Mouse (Mus musculus): ENCODE measurements around the gene Scaf1. TPM values are rescaled to one million over a fixed set of nuclear protein-coding genes. Genes with fewer than 3 reads are reported as not detected.

Scaf1 gene
- polyA plus RNA-seq, 1 experiment from 2014 or later = 42.5 TPM

DNA sequence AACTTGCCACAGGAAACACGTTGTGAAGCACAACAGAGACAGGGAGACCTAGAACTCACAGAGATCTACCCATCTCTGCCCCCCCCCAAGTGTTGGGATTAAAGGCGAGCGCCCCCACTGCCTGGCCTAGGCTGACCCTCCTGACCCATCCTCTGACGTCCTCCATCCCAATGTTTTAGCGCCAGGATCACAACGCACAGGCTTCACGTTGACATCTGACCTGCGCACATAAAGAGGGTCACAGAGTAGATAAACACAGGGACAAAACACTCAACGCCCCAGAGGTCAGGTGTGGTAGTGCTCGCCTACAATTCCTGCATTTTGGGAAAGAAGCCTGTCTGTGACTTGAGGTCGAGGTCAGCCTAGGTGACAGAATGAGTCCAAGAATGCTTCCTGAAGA, 20.5 kb upstream of the Scaf1 start:
- Histone ChIP-seq H3K36me3 (ENCODE audit: control insufficient read depth, insufficient read depth, low read length) (peaks cover 79% of the 10 kb centered on the region), H3K9me3 (replicated peaks; ENCODE audit: control insufficient read depth, low read length) (no peaks in the 10 kb centered on the region), H3K4me3 (ENCODE audit: low read depth, low read length) (no peak overlapping the region), H3K4me1 (ENCODE audit: control insufficient read depth, insufficient read depth, low read length) (no peaks in the 10 kb centered on the region), H3K4me2 (no peak overlapping the region), H3K9ac (ENCODE audit: low read depth, low read length) (no peak overlapping the region), H3K27ac (ENCODE audit: low read depth, low read length) (no peak overlapping the region), H3K27me3 (ENCODE audit: control insufficient read depth, insufficient read depth, low read length) (no peaks in the 10 kb centered on the region)
- ATAC-seq (replicated peaks; ENCODE audit: insufficient number of reproducible peaks, low FRiP score, low TSS enrichment) = no peak
- WGBS (ENCODE audit: insufficient replicate concordance) = 85% methylated on average over 11 of the region's 11 CpGs

DNA sequence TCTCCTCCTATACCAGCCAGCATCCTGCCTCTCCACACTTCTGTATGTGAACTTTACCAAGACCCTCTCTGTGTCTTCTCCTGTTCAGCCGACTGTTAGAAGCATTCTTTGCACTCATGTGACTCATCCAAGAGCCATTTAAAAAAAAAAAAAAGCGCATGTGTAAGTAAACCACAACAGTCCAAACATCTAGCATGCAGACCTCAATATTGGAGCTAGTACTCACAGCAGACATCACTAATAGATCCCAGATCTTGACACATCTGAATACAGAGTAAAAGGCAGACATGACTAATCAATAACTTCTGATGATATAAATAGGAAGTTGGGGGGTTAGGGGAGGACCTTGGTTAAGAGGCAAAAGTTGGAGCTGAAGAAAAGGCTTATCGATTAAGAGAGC, 19.5 kb upstream of the Scaf1 start:
- Histone ChIP-seq H3K9me3 (replicated peaks; ENCODE audit: control insufficient read depth, low read length) (no peaks in the 10 kb centered on the region), H3K4me2 (no peak overlapping the region), H3K36me3 (ENCODE audit: control insufficient read depth, insufficient read depth, low read length) (peaks cover 82% of the 10 kb centered on the region), H3K27ac (ENCODE audit: low read depth, low read length) (no peak overlapping the region), H3K27me3 (ENCODE audit: control insufficient read depth, insufficient read depth, low read length) (no peaks in the 10 kb centered on the region), H3K4me1 (ENCODE audit: control insufficient read depth, insufficient read depth, low read length) (no peaks in the 10 kb centered on the region), H3K9ac (ENCODE audit: low read depth, low read length) (no peak overlapping the region), H3K4me3 (ENCODE audit: low read depth, low read length) (no peak overlapping the region)
- WGBS (ENCODE audit: insufficient replicate concordance) = 82% methylated on average over 3 of the region's 3 CpGs
- ATAC-seq (replicated peaks; ENCODE audit: insufficient number of reproducible peaks, low FRiP score, low TSS enrichment) = no peak

DNA sequence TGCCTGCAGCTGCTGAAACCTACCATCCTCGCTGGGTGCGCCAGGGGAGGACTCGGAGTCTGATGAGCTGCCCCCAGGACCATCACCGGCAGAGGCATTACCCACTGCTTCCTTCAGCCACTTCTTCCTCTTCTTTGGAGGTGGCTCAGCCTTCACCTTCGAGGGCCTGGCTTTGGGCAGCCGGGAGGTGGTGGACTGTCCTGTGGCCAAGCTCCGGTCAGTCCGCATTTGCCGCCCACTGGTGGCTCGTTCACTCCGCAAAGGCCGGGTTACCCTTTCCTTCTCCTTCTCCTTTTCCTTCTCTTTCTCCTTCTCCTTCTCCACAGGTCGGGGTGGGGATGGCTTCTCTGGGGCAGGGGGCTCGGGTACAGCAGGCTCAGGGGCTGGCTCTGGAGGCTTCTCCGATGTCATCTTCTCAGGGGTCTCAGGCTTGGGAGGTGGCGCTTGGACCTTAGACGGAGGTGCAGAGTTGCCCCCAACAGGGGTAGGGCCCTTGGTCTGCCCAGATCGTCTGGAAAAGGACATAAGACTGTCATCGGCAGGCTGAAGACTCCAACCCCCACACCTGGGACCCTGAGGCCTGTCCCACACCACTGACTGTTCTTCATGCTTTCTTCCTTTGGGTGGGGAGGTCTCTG, 17.7 kb upstream of the Scaf1 start:
- H3K9me3 ChIP-seq (replicated peaks; ENCODE audit: control insufficient read depth, low read length) = no peaks in the 10 kb centered on the region
- ATAC-seq (replicated peaks; ENCODE audit: insufficient number of reproducible peaks, low FRiP score, low TSS enrichment) = no peak
- no peak overlapping the region for H3K4me2 ChIP-seq
- H3K27me3 ChIP-seq (ENCODE audit: control insufficient read depth, insufficient read depth, low read length) = no peaks in the 10 kb centered on the region
- no peak overlapping the region for H3K4me3 ChIP-seq (ENCODE audit: low read depth, low read length)
- H3K4me1 ChIP-seq (ENCODE audit: control insufficient read depth, insufficient read depth, low read length) = no peaks in the 10 kb centered on the region
- H3K27ac ChIP-seq (ENCODE audit: low read depth, low read length) = no peak overlapping the region
- H3K36me3 ChIP-seq (ENCODE audit: control insufficient read depth, insufficient read depth, low read length) = peaks cover 78% of the 10 kb centered on the region
- no peak overlapping the region for H3K9ac ChIP-seq (ENCODE audit: low read depth, low read length)
- 89% methylated on average over 19 of the region's 19 CpGs for WGBS (ENCODE audit: insufficient replicate concordance)

DNA sequence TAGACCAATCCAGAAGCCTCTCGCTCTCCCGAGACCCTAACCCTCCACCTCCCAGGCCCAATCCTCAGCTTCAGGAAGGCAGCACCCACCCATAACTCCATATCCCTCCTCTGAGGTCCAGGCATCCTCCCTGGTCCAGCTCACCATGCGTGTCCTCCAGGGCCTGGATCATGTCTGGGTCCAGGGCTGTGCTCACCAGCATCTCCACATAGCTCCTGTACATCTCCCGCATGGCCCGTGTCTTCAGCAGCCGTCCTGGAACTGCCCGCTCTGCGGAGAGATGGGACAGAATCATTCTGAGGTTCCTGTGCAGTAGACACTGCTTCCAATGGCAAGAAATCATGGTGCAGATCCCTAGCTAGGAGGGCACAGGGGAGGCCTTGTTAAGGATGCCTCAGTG, 14.7 kb upstream of the Scaf1 start:
- Histone ChIP-seq H3K9me3 (replicated peaks; ENCODE audit: control insufficient read depth, low read length) (no peaks in the 10 kb centered on the region), H3K27me3 (ENCODE audit: control insufficient read depth, insufficient read depth, low read length) (no peaks in the 10 kb centered on the region), H3K4me3 (ENCODE audit: low read depth, low read length) (no peak overlapping the region), H3K9ac (ENCODE audit: low read depth, low read length) (no peak overlapping the region), H3K27ac (ENCODE audit: low read depth, low read length) (no peak overlapping the region), H3K4me2 (no peak overlapping the region), H3K36me3 (ENCODE audit: control insufficient read depth, insufficient read depth, low read length) (peaks cover 67% of the 10 kb centered on the region), H3K4me1 (ENCODE audit: control insufficient read depth, insufficient read depth, low read length) (no peaks in the 10 kb centered on the region)
- ATAC-seq (replicated peaks; ENCODE audit: insufficient number of reproducible peaks, low FRiP score, low TSS enrichment) = no peak
- 93% methylated on average over 8 of the region's 8 CpGs for WGBS (ENCODE audit: insufficient replicate concordance)

- Histone ChIP-seq H3K4me2 (no peak overlapping the region), H3K36me3 (ENCODE audit: control insufficient read depth, insufficient read depth, low read length) (peaks cover 60% of the 10 kb centered on the region), H3K27me3 (ENCODE audit: control insufficient read depth, insufficient read depth, low read length) (no peaks in the 10 kb centered on the region), H3K9me3 (replicated peaks; ENCODE audit: control insufficient read depth, low read length) (no peaks in the 10 kb centered on the region), H3K4me1 (ENCODE audit: control insufficient read depth, insufficient read depth, low read length) (no peaks in the 10 kb centered on the region), H3K27ac (ENCODE audit: low read depth, low read length) (no peak overlapping the region), H3K9ac (ENCODE audit: low read depth, low read length) (no peak overlapping the region), H3K4me3 (ENCODE audit: low read depth, low read length) (no peak overlapping the region)
- no peak for ATAC-seq (replicated peaks; ENCODE audit: insufficient number of reproducible peaks, low FRiP score, low TSS enrichment)
- 91% methylated on average over 6 of the region's 6 CpGs for WGBS (ENCODE audit: insufficient replicate concordance)
Observed at GRCm38 (mm10) chr7:45029995-45030394, 13.8 kb upstream of the Scaf1 start.

GRCm38 (mm10) chr7:45028351-45028750, 12.2 kb upstream of the Scaf1 start:
- no peak for ATAC-seq (replicated peaks; ENCODE audit: insufficient number of reproducible peaks, low FRiP score, low TSS enrichment)
- H3K4me2 ChIP-seq = no peak overlapping the region
- 87% methylated on average over 11 of the region's 11 CpGs for WGBS (ENCODE audit: insufficient replicate concordance)

GRCm38 (mm10) chr7:45027761-45028160, 11.6 kb upstream of the Scaf1 start:
- WGBS (ENCODE audit: insufficient replicate concordance) = 93% methylated on average over 9 of the region's 9 CpGs
- Histone ChIP-seq H3K9ac (ENCODE audit: low read depth, low read length) (no peak overlapping the region), H3K4me2 (no peak overlapping the region), H3K9me3 (replicated peaks; ENCODE audit: control insufficient read depth, low read length) (no peaks in the 10 kb centered on the region), H3K27ac (ENCODE audit: low read depth, low read length) (no peak overlapping the region), H3K4me3 (ENCODE audit: low read depth, low read length) (no peak overlapping the region), H3K36me3 (ENCODE audit: control insufficient read depth, insufficient read depth, low read length) (peaks cover 38% of the 10 kb centered on the region), H3K27me3 (ENCODE audit: control insufficient read depth, insufficient read depth, low read length) (no peaks in the 10 kb centered on the region), H3K4me1 (ENCODE audit: control insufficient read depth, insufficient read depth, low read length) (no peaks in the 10 kb centered on the region)
- no peak for ATAC-seq (replicated peaks; ENCODE audit: insufficient number of reproducible peaks, low FRiP score, low TSS enrichment)

More at GRCm38 (mm10) chr7:45028351-45028750, 12.2 kb upstream of the Scaf1 start:
- Histone ChIP-seq H3K9ac (ENCODE audit: low read depth, low read length) (no peak overlapping the region), H3K27ac (ENCODE audit: low read depth, low read length) (no peak overlapping the region), H3K27me3 (ENCODE audit: control insufficient read depth, insufficient read depth, low read length) (no peaks in the 10 kb centered on the region), H3K4me3 (ENCODE audit: low read depth, low read length) (no peak overlapping the region), H3K36me3 (ENCODE audit: control insufficient read depth, insufficient read depth, low read length) (peaks cover 44% of the 10 kb centered on the region), H3K4me1 (ENCODE audit: control insufficient read depth, insufficient read depth, low read length) (no peaks in the 10 kb centered on the region), H3K9me3 (replicated peaks; ENCODE audit: control insufficient read depth, low read length) (no peaks in the 10 kb centered on the region)

GRCm38 (mm10) chr7:45026256-45026655, 10.1 kb upstream of the Scaf1 start:
- H3K9me3 ChIP-seq (replicated peaks; ENCODE audit: control insufficient read depth, low read length) = no peaks in the 10 kb centered on the region
- H3K27ac ChIP-seq (ENCODE audit: low read depth, low read length) = no peak overlapping the region
- H3K27me3 ChIP-seq (ENCODE audit: control insufficient read depth, insufficient read depth, low read length) = no peaks in the 10 kb centered on the region
- no peaks in the 10 kb centered on the region for H3K4me1 ChIP-seq (ENCODE audit: control insufficient read depth, insufficient read depth, low read length)
- H3K4me2 ChIP-seq = no peak overlapping the region
- ATAC-seq (replicated peaks; ENCODE audit: insufficient number of reproducible peaks, low FRiP score, low TSS enrichment) = no peak
- no peak overlapping the region for H3K9ac ChIP-seq (ENCODE audit: low read depth, low read length)
- no peak overlapping the region for H3K4me3 ChIP-seq (ENCODE audit: low read depth, low read length)
- 82% methylated on average over 2 of the region's 2 CpGs for WGBS (ENCODE audit: insufficient replicate concordance)
- H3K36me3 ChIP-seq (ENCODE audit: control insufficient read depth, insufficient read depth, low read length) = peaks cover 30% of the 10 kb centered on the region

DNA sequence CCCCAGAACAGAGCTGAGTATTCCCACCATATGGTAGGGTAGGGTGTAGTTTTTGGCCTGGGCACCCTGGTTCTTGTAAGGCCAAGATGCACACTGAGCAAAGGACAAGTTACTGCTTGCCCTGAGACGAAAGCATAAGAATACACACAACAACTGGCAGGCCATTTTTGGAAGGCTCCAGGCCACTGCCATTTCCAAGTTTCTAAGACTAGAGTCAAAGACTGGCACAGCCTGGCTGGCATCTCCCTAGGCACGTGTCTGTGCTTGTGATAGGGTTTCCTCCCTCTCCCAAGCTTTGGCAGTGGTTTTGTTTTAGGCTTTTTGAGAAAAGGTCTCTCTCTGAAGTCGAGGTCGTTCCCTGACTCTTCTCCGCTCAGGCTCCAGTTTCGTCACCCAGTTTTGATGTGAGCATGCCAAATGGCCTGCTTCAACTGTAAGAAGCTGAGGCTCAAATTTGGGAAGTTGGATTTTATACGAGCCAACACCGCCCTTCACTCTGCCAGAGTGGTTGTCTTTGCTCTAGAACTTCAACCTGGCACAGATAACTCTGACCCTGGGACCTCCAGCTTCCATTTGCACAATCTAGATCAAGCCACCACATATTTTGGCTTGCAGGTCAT, 9.5 kb upstream of the Scaf1 start:
- no peaks in the 10 kb centered on the region for H3K9me3 ChIP-seq (replicated peaks; ENCODE audit: control insufficient read depth, low read length)
- no peak overlapping the region for H3K9ac ChIP-seq (ENCODE audit: low read depth, low read length)
- ATAC-seq (replicated peaks; ENCODE audit: insufficient number of reproducible peaks, low FRiP score, low TSS enrichment) = no peak
- H3K4me1 ChIP-seq (ENCODE audit: control insufficient read depth, insufficient read depth, low read length) = no peaks in the 10 kb centered on the region
- no peak overlapping the region for H3K4me3 ChIP-seq (ENCODE audit: low read depth, low read length)
- no peaks in the 10 kb centered on the region for H3K27me3 ChIP-seq (ENCODE audit: control insufficient read depth, insufficient read depth, low read length)
- WGBS (ENCODE audit: insufficient replicate concordance) = 71% methylated on average over 8 of the region's 8 CpGs
- H3K4me2 ChIP-seq = no peak overlapping the region
- H3K27ac ChIP-seq (ENCODE audit: low read depth, low read length) = no peak overlapping the region
- peaks cover 24% of the 10 kb centered on the region for H3K36me3 ChIP-seq (ENCODE audit: control insufficient read depth, insufficient read depth, low read length)
